Mouse (Mus musculus): ENCODE measurements around the gene Plekha5.

The Plekha5 gene

DNA sequence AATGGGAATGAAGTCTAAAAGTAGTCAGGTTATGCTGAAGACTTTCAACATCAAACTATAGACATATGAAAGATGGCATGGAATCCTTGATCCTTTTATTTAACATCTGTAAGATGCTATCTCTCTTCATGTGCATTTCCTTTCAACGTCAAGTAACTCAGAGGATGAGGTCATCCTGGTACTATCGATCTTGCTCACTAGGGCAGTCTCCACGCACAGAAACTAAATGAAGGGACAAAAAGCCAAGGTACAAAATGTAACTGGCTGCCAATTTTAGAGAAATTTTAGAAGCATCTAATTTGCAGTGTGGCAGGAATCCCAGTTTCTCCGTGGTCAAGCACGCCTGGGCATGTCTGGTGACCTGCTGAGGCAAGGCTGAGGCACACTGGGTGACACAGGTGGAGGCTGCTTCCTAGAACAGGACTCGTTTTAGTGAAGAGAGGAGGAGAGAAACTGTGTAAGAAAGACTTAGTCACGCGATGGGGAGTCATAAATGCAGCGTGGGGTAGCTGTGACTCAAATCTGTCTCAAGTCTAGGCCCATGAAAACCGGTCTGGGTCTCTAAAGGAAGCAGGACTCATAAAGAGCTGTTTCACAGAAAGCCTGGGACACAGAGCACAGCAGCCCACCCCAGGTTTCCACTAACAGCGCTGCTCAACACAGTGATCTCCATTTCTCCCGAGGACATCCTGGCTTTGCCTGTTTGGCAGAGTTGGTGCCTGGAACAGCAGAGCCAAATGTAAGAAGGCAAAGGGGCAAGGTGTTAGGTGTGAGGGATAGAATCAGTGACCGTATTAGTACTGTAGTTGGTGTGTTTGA, 196.9 kb downstream of the Plekha5 start:
- DNase-seq, result no peak

DNA sequence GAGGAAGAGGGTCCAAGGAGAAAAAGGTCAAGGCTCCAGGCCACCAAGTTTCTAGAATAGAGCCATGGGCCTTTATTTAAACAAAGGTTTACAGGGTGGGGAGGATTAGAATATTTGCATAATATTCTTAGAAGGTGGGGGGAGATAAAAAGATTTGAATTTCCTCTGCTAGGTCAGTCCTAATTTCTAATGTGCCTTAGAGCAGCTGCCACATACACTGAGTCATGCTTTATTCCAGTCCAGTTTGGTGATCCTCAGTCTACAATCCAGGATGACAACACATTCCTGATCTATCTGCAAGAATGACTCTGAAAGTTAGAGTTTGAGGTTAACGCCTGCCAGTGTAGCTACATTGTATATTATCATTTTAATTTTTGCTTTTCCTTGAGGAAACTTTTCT, 197.8 kb downstream of the Plekha5 start:
- no peak for DNase-seq

DNA sequence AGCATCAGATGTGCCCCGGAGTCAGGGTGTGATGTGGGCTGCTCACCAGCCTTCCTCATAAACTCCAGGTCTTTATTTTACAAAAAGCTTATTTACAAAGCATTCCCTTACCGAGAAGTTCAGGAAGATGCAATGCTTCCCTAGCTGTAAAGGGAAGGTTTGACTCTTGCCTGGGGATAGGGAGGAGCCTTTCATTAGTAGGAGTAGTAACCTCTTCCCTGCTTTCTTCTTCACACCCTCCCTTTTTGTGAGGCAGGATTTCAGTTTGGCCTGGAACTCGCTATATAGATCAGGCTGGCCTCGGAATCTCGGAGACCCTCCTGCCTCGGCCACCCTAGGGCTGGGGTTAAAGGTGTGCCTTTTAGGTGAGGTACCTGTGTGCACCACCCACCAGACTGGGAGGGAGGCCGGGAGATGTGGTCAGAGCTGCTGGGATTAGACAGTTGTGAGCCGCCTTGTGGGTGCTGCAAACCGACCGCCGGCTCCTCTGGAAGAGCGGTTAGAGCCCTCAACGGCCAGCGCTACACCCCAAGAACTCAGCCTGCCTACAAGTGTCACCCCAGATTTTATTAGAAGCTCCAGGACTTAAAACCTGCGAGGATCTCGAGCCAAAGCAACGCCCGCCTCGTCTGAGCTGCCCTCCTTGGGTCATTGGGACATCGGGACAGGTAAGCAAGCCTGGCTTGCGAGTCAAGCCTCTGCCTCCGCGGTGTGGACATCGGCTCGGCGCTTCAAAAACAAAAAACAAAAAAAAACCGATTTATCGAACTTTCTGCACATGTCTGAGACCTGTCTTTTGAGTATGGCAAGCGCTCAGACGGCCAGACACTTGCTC, 198.8 kb downstream of the Plekha5 start, which contains the start of gene Aebp2:
Aebp2 (plus strand) TSS at position 273 of the 835 bp plus-strand sequence.
- peak; percentile 27 for DNase-seq

DNA sequence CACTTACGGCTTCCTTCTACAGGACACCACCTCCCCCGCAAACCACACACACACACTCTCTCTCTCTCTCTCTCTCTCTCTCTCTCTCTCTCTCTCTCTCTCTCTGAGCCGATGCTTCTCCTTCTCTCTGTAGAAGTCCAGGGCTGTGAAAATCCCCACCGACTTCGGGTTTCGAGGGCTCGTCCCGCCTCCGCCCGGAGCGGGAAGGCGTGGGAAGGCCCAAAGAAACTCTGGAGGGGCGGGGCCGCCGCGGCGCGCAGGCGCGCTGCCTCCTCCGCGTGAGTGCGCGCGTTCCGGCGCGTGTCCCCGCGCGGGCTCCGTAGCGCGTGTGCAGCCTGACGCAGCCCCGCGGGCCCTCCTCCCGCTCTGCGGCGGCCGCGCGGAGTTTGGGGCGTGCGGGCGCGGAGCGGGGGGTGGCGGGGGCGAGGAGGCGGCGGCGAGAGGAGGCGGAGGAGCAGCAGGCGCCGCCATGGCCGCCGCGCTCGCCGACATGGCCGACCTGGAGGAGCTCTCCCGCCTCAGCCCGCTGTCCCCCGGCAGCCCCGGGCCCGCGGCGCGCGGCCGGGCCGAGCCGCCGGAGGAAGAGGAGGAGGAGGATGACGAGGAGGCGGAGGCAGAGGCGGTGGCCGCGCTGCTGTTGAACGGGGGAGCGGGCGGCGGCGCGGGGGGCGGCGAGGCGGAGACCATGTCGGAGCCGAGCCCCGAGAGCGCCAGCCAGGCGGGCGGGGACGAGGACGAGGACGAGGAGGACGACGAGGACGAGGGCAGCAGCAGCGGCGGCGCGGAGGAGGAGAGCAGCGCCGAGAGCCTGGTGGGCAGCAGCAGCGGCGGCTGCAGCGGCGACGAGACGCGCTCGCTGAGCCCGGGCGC, 199.6 kb downstream of the Plekha5 start:
- DNase-seq, result peak; percentile 96

DNA sequence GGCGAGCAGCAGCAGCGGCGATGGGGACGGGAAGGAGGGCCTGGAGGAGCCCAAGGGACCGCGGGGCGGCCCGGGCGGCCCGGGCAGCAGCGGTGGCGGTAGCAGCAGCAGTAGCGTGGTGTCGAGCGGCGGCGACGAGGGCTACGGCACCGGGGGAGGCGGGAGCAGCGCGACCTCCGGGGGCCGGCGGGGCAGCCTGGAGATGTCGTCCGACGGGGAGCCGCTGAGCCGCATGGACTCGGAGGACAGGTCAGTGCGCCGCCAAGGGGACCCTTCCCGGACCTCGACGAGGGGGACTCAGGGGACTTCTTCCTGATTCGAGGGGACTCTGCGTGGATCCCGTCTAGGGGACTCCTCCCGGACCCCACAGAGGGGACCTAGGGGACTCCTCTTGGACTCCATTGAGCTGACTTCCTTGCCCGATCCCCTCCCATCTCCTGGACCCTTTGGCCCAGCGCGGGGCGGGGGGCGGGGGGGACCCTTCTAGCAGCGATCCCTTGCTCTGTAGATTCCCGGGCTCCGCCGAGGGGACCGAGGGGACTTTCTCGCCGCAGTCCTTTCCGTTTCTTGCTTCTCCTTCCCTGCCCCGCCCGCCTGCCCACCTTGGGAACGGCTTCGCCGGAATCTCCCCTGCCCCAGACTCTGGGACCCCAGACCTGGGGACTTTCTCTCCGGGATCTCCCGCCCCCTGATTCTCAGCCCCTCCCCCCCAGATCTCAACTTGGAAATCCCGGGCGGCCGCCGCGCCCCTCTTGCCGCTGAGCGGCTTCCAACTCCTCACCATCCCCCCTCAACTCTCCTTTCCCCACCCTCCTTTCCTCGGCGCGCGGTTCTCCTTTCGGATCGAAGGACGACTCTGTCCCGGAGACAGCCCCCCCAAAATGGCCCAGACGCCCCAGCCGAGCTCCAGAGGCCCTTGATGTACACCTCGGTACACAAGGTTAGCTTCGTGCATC, 200.5 kb downstream of the Plekha5 start:
- peak; percentile 68 for DNase-seq

DNA sequence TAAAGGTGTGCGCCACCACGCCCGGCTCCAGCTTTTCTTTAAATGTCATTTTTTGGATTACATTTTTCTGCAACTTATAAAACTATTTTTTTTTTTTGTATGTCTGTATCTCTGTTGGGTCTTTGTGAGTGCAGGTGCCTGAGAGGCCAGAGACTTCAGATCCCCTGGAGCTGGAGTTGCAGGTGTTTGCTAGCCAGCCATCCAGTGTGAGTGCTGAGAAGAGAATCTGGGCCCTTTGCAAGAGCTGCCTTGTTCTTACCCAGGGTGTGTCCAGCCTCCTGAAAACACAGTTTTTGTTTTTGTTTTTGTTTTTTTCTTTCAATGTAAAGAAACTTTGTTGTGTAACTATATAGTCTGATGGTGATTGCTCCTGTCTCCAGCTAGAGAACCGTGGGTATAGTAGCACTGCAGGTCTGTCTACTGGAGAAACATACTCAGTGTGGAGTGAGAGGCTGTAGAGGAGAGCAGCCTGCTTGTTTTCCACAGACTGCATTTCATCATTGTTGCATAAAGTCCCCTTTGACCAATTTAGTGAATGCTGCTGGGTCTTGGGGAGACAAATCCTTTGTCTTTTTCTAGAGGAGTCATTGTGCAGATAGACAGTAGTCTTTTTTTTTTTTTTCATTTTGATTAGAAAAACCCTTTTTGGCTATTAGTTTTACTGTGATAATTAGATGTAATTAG, 205.5 kb downstream of the Plekha5 start:
- no peak for DNase-seq

DNA sequence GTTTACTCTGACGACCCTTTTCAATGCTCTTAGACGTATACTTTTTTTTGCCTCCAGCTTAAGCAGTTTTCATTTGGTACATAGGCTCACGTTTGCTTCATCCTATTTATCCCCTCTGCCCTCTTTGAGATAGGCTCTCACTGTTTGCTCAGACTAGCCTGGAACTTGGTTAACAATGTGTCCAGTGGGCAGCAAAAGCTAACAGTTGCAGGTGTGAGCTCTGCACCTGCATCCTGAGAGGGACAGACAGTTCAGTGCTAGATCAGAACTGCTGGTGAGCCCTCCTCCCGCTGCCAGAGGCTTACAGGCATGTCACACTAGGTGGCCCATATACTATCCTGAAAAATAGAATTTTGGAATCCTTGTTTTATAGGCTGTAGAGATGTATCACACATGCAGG, 206.5 kb downstream of the Plekha5 start:
- no peak for DNase-seq

DNA sequence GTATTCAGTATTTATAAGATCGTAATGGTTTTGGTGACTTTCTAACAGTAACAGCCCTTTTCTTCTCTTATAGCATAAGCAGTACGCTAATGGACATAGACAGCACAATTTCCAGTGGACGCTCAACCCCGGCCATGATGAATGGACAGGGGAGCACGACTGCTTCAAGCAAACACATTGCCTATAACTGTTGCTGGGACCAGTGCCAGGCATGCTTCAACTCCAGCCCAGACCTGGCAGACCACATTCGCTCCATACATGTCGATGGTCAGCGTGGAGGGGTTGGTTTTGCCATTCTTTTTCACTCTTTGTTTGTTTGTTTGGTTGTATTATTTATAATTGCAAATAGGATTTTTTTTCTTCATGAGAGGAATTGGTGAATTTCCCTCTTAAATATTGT, 209.8 kb downstream of the Plekha5 start:
- no peak for DNase-seq

DNA sequence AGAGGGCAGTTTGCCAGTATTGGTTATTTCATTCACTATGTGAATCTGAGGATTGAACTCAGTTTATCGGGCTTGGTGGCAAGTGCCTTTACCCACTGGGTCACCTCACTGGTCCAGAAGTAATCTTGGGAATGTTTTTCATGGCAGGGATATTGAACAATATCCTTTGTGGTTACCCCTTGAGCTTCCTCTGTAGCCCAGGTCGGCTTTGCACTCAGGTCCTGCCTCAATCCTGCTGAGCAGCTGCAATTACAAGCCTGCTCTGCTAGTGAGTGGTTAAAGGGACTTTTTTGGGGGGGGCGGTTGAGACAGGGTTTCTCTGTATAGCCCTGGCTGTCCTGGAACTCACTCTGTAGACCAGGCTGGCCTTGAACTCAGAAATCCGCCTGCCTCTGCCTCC, 212.4 kb downstream of the Plekha5 start:
- DNase-seq, result no peak

DNA sequence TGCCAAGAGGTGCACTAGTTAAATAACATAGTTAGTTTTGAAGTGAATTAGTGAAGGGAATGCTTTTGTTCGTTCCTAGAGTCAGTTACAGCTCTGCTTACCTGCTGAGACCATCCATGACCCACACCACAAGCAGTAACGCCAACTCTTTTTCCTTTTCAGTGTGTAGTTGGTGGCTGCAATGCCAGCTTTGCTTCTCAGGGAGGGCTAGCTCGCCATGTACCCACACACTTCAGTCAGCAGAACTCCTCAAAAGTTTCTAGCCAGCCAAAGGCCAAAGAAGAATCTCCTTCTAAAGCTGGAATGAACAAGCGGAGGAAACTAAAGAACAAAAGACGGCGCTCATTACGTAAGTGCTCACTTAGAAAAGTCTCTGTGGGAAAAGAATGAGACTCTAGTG, 218.2 kb downstream of the Plekha5 start:
- DNase-seq, result no peak

DNA sequence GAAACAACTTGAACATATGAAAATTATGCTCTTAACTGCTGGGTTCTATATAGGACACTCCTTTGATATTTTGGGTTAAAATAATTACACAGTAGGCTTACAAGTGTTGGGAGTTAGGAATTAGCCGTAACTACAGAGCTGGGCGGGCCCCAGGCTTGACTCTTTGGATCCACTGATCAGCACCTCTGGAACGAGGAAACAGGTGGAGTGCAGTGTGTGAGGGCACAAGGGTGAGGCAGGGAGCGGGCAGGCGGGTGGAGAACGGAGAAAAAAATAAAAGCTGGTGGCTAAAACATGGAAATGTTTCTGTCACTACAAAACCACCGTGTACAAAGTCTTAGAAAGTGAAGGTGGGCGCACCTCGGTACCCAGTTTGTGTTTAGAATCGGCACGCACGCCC, 218.8 kb downstream of the Plekha5 start:
- no peak for DNase-seq

DNA sequence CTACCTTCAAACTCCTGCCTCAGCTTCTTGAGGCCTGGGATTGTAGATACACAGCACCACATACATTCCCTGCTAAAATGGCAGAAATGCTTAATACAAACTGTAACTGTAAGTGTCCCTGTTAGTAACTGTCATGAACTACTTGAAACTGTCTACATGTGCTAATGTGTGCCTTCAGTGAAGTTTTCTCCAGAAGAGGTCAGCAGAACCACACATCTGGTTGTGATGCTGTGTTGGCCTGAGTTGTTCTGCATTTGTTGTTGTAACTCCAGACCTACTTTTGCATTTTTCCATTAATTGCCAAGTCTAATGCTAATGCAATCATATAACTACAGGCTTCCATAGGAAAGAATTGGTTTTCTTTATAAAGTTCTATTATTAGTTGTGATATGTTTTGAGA, 222.1 kb downstream of the Plekha5 start:
- no peak for DNase-seq

Data from kidney, postnatal 10 days (tissue).